Mouse (Mus musculus): ENCODE results near the gene Itga5. TPM values are rescaled to one million over a fixed set of nuclear protein-coding genes. Genes with fewer than 3 reads are reported as not detected.

Itga5 gene
- polyA plus RNA-seq (2012; rRNA removed) = 12.3 and 14.7 TPM in 2 replicates

GRCm38 (mm10) chr15:103366376-103367149 is at the start of gene Itga5:
TSS of gene Itga5 (minus strand) at chr15:103366763.

GRCm38 (mm10) chr15:103339961-103340337 is 26.6 kb downstream of the Itga5 start, which contains the start of gene Zfp385a:
TSS of gene Zfp385a (minus strand) at chr15:103340093.

GRCm38 (mm10) chr15:103310365-103310910 is 56.1 kb downstream of the Itga5 start, which contains the start of gene Gpr84:
TSS of gene Gpr84 (minus strand) at chr15:103310612.

Other genes with a start within 250 kb of the Itga5 start
- 5.2 TPM in 2 replicates for gene Smug1, start 199.7 kb downstream of the Itga5 start, polyA plus RNA-seq (2012; rRNA removed)
- gene Cbx5, start 126.9 kb downstream of the Itga5 start, polyA plus RNA-seq (2012; rRNA removed) = 17.1 and 17.5 TPM in 2 replicates
- gene Hnrnpa1, start 126.3 kb downstream of the Itga5 start, polyA plus RNA-seq (2012; rRNA removed) = 299 and 307 TPM in 2 replicates
- gene Nfe2, start 108.4 kb downstream of the Itga5 start, polyA plus RNA-seq (2012; rRNA removed) = 105 and 117 TPM in 2 replicates
- 123 and 127 TPM in 2 replicates for gene Copz1, start 94.0 kb downstream of the Itga5 start, polyA plus RNA-seq (2012; rRNA removed)
- gene Gpr84, start 56.2 kb downstream of the Itga5 start, polyA plus RNA-seq (2012; rRNA removed) = 0.85 and 0.87 TPM in 2 replicates
- 6.8 and 7.2 TPM in 2 replicates for gene Zfp385a, start 26.7 kb downstream of the Itga5 start, polyA plus RNA-seq (2012; rRNA removed)
- not detected in 2 replicates for gene Gtsf1, start 63.7 kb upstream of the Itga5 start, polyA plus RNA-seq (2012; rRNA removed)
- gene Gtsf2, start 81.7 kb upstream of the Itga5 start, polyA plus RNA-seq (2012; rRNA removed) = not detected in 2 replicates
- gene Nckap1l, start 87.0 kb upstream of the Itga5 start, polyA plus RNA-seq (2012; rRNA removed) = 9.7 and 10.4 TPM in 2 replicates
- 2.5 and 3.4 TPM in 2 replicates for gene Pde1b, start 136.3 kb upstream of the Itga5 start, polyA plus RNA-seq (2012; rRNA removed)
- 3.6 and 3.7 TPM in 2 replicates for gene Ppp1r1a, start 171.2 kb upstream of the Itga5 start, polyA plus RNA-seq (2012; rRNA removed)
- not detected in 2 replicates for gene Glycam1, start 198.3 kb upstream of the Itga5 start, polyA plus RNA-seq (2012; rRNA removed)